Mouse (Mus musculus) MEL (cell line): ENCODE results near the gene Prss3. TPM values are rescaled to one million over a fixed set of nuclear protein-coding genes. Genes with fewer than 3 reads are reported as not detected.
"Not testable (repeated sequence)": the region's sequence is repeated elsewhere in the genome, so short reads cannot be mapped to it uniquely, and the experiment has no call there.

Experiments used
- DNase-seq: peaks from one replicate; pipeline ENCODE4 v3.0.0; 2011; ENCODE audit warnings: low read depth, low spot score
- H3K27ac ChIP-seq: 2 replicates; pipeline ENCODE4 v1.5.1; 2012; ENCODE audit warnings: low read depth, mild to moderate bottlenecking, control low read depth, low read length, moderate library complexity; ENCODE audit not compliant: control insufficient read depth
- H3K27me3 ChIP-seq, 2 experiments: fragments of 150-350 bp in 1 of 2; sonication (generic) in 1 of 2; 2 replicates each; pipeline ENCODE4 v1.6.1; 2012; ENCODE audit warnings: low read length in 2 of 2, mild to moderate bottlenecking in 2 of 2, improper control_type of control experiment in 1 of 2, moderate library complexity in 1 of 2; ENCODE audit not compliant: insufficient read depth in 2 of 2, control insufficient read depth in 1 of 2
- H3K36me3 ChIP-seq, 2 experiments: 2 replicates each; pipeline ENCODE4 v1.6.1; 2012 to 2014; ENCODE audit warnings: low read length in 2 of 2, improper control_type of control experiment in 1 of 2, inconsistent platforms in 1 of 2, mild to moderate bottlenecking in 1 of 2; ENCODE audit not compliant: insufficient read depth in 2 of 2, control insufficient read depth in 1 of 2
- H3K4me1 ChIP-seq, 2 experiments: fragments of 150-350 bp in 1 of 2; sonication (generic) in 1 of 2; 2 replicates each; pipeline ENCODE4 v1.6.1; 2012; ENCODE audit warnings: low read length in 2 of 2, improper control_type of control experiment in 1 of 2, mild to moderate bottlenecking in 1 of 2; ENCODE audit not compliant: insufficient read depth in 2 of 2, control insufficient read depth in 1 of 2
- H3K4me3 ChIP-seq, 2 experiments: fragments of 150-350 bp in 1 of 2; sonication (generic) in 1 of 2; 2 replicates each; pipeline ENCODE4 v1.5.1; 2012; ENCODE audit warnings: low read depth in 2 of 2, low read length in 2 of 2, mild to moderate bottlenecking in 2 of 2, moderate library complexity in 2 of 2, control low read depth in 1 of 2, improper control_type of control experiment in 1 of 2; ENCODE audit not compliant: control insufficient read depth in 1 of 2, insufficient read depth in 1 of 2
- H3K79me2 ChIP-seq: 2 replicates; pipeline ENCODE4 v1.6.1; 2012; ENCODE audit warnings: mild to moderate bottlenecking, low read length, moderate library complexity; ENCODE audit not compliant: control insufficient read depth, poor library complexity, insufficient read depth
- H3K9ac ChIP-seq: 2 replicates; pipeline ENCODE4 v1.6.1; 2012; ENCODE audit warnings: low read depth, mild to moderate bottlenecking, control low read depth, low read length, moderate library complexity; ENCODE audit not compliant: control insufficient read depth, poor library complexity, severe bottlenecking
- H3K9me3 ChIP-seq: fragments of 150-350 bp; sonication (generic); replicated peaks from 2 replicates; pipeline ENCODE4 v1.6.1; 2012; ENCODE audit warnings: mild to moderate bottlenecking, low read length, improper control_type of control experiment, moderate library complexity; ENCODE audit not compliant: insufficient read depth
- BHLHE40 ChIP-seq: IDR thresholded peaks from 2 replicates; pipeline ENCODE4 v1.6.1; 2012; ENCODE audit warnings: low read depth, mild to moderate bottlenecking, inconsistent platforms, low read length, improper control_type of control experiment, borderline replicate concordance
- CHD2 ChIP-seq: IDR thresholded peaks from 2 replicates; pipeline ENCODE4 v1.6.1; 2011; ENCODE audit warnings: low read length, improper control_type of control experiment
- CTCF ChIP-seq, 3 experiments: IDR thresholded peaks in 2 of 3; conservative IDR thresholded peaks in 1 of 3; 2 replicates each; pipeline ENCODE4 v1.5.1; 2011 to 2012; ENCODE audit warnings: low read length in 3 of 3, low read depth in 2 of 3, mild to moderate bottlenecking in 2 of 3, improper control_type of control experiment in 1 of 3, inconsistent platforms in 1 of 3, mixed read lengths in 1 of 3, moderate library complexity in 1 of 3; ENCODE audit not compliant: control insufficient read depth in 1 of 3, insufficient read depth in 1 of 3, poor library complexity in 1 of 3, severe bottlenecking in 1 of 3
- ELF1 ChIP-seq: IDR thresholded peaks from 2 replicates; pipeline ENCODE4 v1.6.1; 2014; ENCODE audit warnings: low read depth, mild to moderate bottlenecking, inconsistent platforms, low read length, improper control_type of control experiment, moderate library complexity
- EP300 ChIP-seq, 2 experiments: IDR thresholded peaks; 2 replicates each; pipeline ENCODE4 v1.6.1; 2011; ENCODE audit warnings: improper control_type of control experiment in 2 of 2, low read length in 2 of 2, low read depth in 1 of 2, mild to moderate bottlenecking in 1 of 2
- GABPA ChIP-seq: IDR thresholded peaks from 2 replicates; pipeline ENCODE4 v1.6.1; 2012; ENCODE audit warnings: low read depth, mild to moderate bottlenecking, inconsistent platforms, low read length, improper control_type of control experiment, moderate library complexity
- GATA1 ChIP-seq: IDR thresholded peaks from 2 replicates; pipeline ENCODE4 v1.6.1; 2011; ENCODE audit warnings: low read depth, low read length, improper control_type of control experiment
- JUND ChIP-seq: IDR thresholded peaks from 2 replicates; pipeline ENCODE4 v1.6.1; 2011; ENCODE audit warnings: low read depth, mild to moderate bottlenecking, improper control_type of control experiment, low read length
- MAX ChIP-seq: IDR thresholded peaks from 2 replicates; pipeline ENCODE4 v1.6.1; 2011; ENCODE audit warnings: low read length, improper control_type of control experiment
- MAZ ChIP-seq: IDR thresholded peaks from 2 replicates; pipeline ENCODE4 v1.6.1; 2012; ENCODE audit warnings: low read depth, mild to moderate bottlenecking, inconsistent platforms, low read length, improper control_type of control experiment
- MEF2A ChIP-seq: IDR thresholded peaks from 2 replicates; pipeline ENCODE4 v1.6.1; 2014; ENCODE audit warnings: low read depth, mild to moderate bottlenecking, inconsistent platforms, low read length, improper control_type of control experiment; ENCODE audit not compliant: poor library complexity, insufficient replicate concordance, severe bottlenecking; ENCODE audit errors: extremely low read depth
- MXI1 ChIP-seq: IDR thresholded peaks from 2 replicates; pipeline ENCODE4 v1.6.1; 2011; ENCODE audit warnings: mild to moderate bottlenecking, low read depth, low read length, improper control_type of control experiment
- MYB ChIP-seq: IDR thresholded peaks from 2 replicates; pipeline ENCODE4 v1.6.1; 2011; ENCODE audit warnings: mild to moderate bottlenecking, low read depth, low read length, improper control_type of control experiment
- MYC ChIP-seq: IDR thresholded peaks from 2 replicates; pipeline ENCODE4 v1.6.1; 2011; ENCODE audit warnings: low read depth, mild to moderate bottlenecking, low read length, improper control_type of control experiment, moderate library complexity
- POLR2AphosphoS2 ChIP-seq: IDR thresholded peaks from 2 replicates; pipeline ENCODE4 v1.6.1; 2011; ENCODE audit warnings: low read length, improper control_type of control experiment
- RAD21 ChIP-seq: IDR thresholded peaks from 2 replicates; pipeline ENCODE4 v1.6.1; 2011; ENCODE audit warnings: mild to moderate bottlenecking, low read depth, low read length, improper control_type of control experiment
- TBP ChIP-seq: IDR thresholded peaks from 2 replicates; pipeline ENCODE4 v1.8.0; 2011; ENCODE audit warnings: low read depth, low read length, improper control_type of control experiment
- USF2 ChIP-seq, 2 experiments: IDR thresholded peaks; 2 replicates each; pipeline ENCODE4 v1.6.1; 2011 to 2012; ENCODE audit warnings: improper control_type of control experiment in 2 of 2, low read length in 2 of 2, borderline replicate concordance in 1 of 2, inconsistent platforms in 1 of 2, low read depth in 1 of 2, mild to moderate bottlenecking in 1 of 2; ENCODE audit not compliant: insufficient read depth in 1 of 2
- ZKSCAN1 ChIP-seq: IDR thresholded peaks from 2 replicates; pipeline ENCODE4 v1.6.1; 2012; ENCODE audit warnings: low read depth, mild to moderate bottlenecking, inconsistent platforms, low read length, improper control_type of control experiment, moderate library complexity
- ZNF384 ChIP-seq: IDR thresholded peaks from 2 replicates; pipeline ENCODE4 v1.6.1; 2012; ENCODE audit warnings: low read depth, mild to moderate bottlenecking, inconsistent platforms, low read length, improper control_type of control experiment
- polyA plus RNA-seq, 2 experiments: library from polyadenylated mRNA; stranded (reverse) in 1 of 2; unstranded in 1 of 2; fragments of >175 nt in 1 of 2; fragments of >200 nt in 1 of 2; gene quantifications; 2 replicates each; pipeline versions ENCODE4 v1.2.1 to v1.2.4; 2012; ENCODE audit warnings: low replicate concordance in 2 of 2, low read depth in 1 of 2; ENCODE audit not compliant: insufficient read length in 2 of 2, insufficient read depth in 1 of 2, missing spikeins in 1 of 2
- total RNA-seq: library from RNA; depleted of rRNA; stranded (reverse); fragments of 300-350 nt; gene quantifications from 2 replicates; pipeline ENCODE4 v1.2.3, GENCODE M21; 2012; rRNA removed

Gene Prss3
- total and polyA plus RNA-seq, 3 experiments: not detected

GRCm38 (mm10) chr6:41373772-41374171 is 3.7 kb downstream of the Prss3 start:
- not testable (repeated sequence) for H3K4me1 ChIP-seq, H3K27ac ChIP-seq, H3K9ac ChIP-seq, H3K9me3 ChIP-seq, H3K27me3 ChIP-seq, DNase-seq, H3K79me2 ChIP-seq, H3K4me3 ChIP-seq, H3K36me3 ChIP-seq

GRCm38 (mm10) chr6:41353932-41354331 is 23.5 kb downstream of the Prss3 start, which contains the start of gene Try10:
Gene Try10, plus strand, starts transcription at chr6:41354105.
- Histone ChIP-seq H3K9me3 (no peaks in the 10 kb centered on the region), H3K4me1 (no peaks in the 10 kb centered on the region), H3K36me3 (no peaks in the 10 kb centered on the region), H3K4me3 (no peak within 1 kb of the TSS), H3K27me3 (no peaks in the 10 kb centered on the region), H3K9ac (no peak within 1 kb of the TSS), H3K79me2 (no peaks in the 10 kb centered on the region), H3K27ac (no peak within 1 kb of the TSS)
- no peak for TF ChIP-seq MYC
- TF ChIP-seq MAX: no peak
- TF ChIP-seq GATA1: no peak
- TF ChIP-seq MEF2A: no peak
- TF ChIP-seq ELF1: no peak
- no peak for TF ChIP-seq JUND
- TF ChIP-seq ZNF384: no peak
- TF ChIP-seq POLR2AphosphoS2: no peak
- TF ChIP-seq MAZ: no peak
- no peak for TF ChIP-seq MXI1
- no peak for TF ChIP-seq EP300 (IDR thresholded peaks at IDR 0.05; ENCODE audit: low read depth in 1 of 2, low read length in 2 of 2)
- TF ChIP-seq CHD2: no peak
- TF ChIP-seq BHLHE40: no peak
- TF ChIP-seq ZKSCAN1: no peak
- no peak for TF ChIP-seq GABPA
- TF ChIP-seq MYB: no peak
- no peak for TF ChIP-seq CTCF (IDR thresholded peaks at IDR 0.05 in 2 of 3, conservative IDR thresholded peaks at IDR 0.05 in 1 of 3; ENCODE audit: control insufficient read depth in 1 of 3, insufficient read depth in 1 of 3, low read depth in 2 of 3, low read length in 3 of 3, poor library complexity in 1 of 3, severe bottlenecking in 1 of 3)
- no peak for TF ChIP-seq USF2 (IDR thresholded peaks at IDR 0.05; ENCODE audit: borderline replicate concordance in 1 of 2, insufficient read depth in 1 of 2, low read depth in 1 of 2, low read length in 2 of 2)
- no peak for TF ChIP-seq TBP
- no peak for TF ChIP-seq RAD21
- DNase-seq: no peak

Other genes with a start within 250 kb of the Prss3 start
- not detected in 2 replicates for gene Try4, start 75.4 kb downstream of the Prss3 start, total RNA-seq
- gene Try4, start 75.4 kb downstream of the Prss3 start, polyA plus RNA-seq: not detected
- not detected in 2 replicates for gene Try5, start 60.8 kb downstream of the Prss3 start, total RNA-seq
- not detected for gene Try5, start 60.8 kb downstream of the Prss3 start, polyA plus RNA-seq
- gene Try10, start 23.6 kb downstream of the Prss3 start, total RNA-seq: not detected in 2 replicates
- gene Try10, start 23.6 kb downstream of the Prss3 start, polyA plus RNA-seq: not detected
- gene Gm5771, start 14.7 kb upstream of the Prss3 start, total RNA-seq: not detected in 2 replicates
- not detected for gene Gm5771, start 14.7 kb upstream of the Prss3 start, polyA plus RNA-seq
- gene Gm10334, start 68.5 kb upstream of the Prss3 start, total RNA-seq: not detected in 2 replicates
- not detected for gene Gm10334, start 68.5 kb upstream of the Prss3 start, polyA plus RNA-seq
- gene Prss1, start 81.3 kb upstream of the Prss3 start, total RNA-seq: not detected in 2 replicates
- gene Prss1, start 81.3 kb upstream of the Prss3 start, polyA plus RNA-seq: not detected
- not detected in 2 replicates for gene Prss2, start 144.1 kb upstream of the Prss3 start, total RNA-seq
- not detected for gene Prss2, start 144.1 kb upstream of the Prss3 start, polyA plus RNA-seq
- 0.88 and 1.0 TPM in 2 replicates for gene Ephb6, start 227.8 kb upstream of the Prss3 start, total RNA-seq
- gene Ephb6, start 227.8 kb upstream of the Prss3 start, polyA plus RNA-seq: 1 to 10 TPM in 1 of 2 experiments, not detected in 1; 5.2 TPM